In the genomic region with DNA sequence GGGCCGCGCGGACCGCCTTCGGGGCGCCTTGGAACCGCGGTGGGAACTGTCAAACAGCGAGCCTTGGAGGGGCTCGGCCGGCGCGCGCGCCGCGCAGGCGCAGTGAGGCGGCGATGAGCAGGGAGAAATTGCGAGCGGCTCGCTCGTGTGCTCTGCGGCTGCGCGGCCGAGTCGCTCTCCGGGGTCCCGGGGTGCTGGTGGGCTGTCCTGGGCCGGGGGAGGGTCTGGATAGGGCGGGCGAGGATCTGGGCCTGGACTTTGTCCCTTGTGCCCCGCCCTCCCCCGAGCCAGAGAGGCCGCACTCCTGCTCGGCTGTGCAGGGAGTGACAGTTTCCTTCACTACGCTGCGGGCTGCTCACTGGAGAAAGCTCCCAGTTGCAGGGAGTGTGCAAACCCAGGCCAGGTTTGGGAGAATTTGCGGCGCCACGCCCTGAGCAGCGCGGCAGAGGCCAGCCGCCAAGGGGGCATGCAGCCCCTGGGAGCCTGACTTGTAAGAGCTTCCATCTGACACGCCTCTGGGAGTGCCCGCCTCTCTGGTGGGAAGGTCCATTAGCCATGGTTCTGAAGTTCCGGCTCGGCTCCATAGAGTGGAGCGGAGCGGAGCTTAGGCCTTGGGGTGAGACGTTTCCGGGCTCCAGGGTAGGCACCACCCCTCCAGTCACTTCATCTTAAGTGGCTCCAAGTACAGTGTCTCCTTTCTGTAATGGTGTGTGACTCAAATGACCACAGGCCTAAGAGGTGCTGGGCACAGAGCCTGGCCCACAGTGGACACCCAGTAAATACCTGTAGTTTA, we compare ENCODE assay signal across 8 mouse cellular contexts. TPM values are rescaled to one million over a fixed set of nuclear protein-coding genes. Genes with fewer than 3 reads are reported as not detected.
DNase-seq lines count a peak whose midpoint lies in the region; ATAC-seq lines count a peak whose summit lies in the region.

No protein-coding gene starts in this region.

- no peaks in the 10 kb centered on the region for H3K27me3 ChIP-seq in hindbrain, embryonic 12.5 days
- H3K27me3 ChIP-seq in megakaryocyte, embryonic 14.5 days (replicated peaks) = no peaks in the 10 kb centered on the region

- H3K27ac ChIP-seq in hindbrain, embryonic 12.5 days = peak overlapping the region; percentile 90

- no peaks in the 10 kb centered on the region for H3K9me3 ChIP-seq in hindbrain, embryonic 12.5 days (replicated peaks)
- H3K9me3 ChIP-seq in megakaryocyte, embryonic 14.5 days = peaks cover 7% of the 10 kb centered on the region; the same call in 1 of the 2 replicates

- peak; percentile 51 for ATAC-seq in frontal cortex, adult (ENCODE audit: low TSS enrichment)
- ATAC-seq in hindbrain, embryonic 12.5 days (ENCODE audit: low FRiP score) = peak; percentile 83

- no peak for DNase-seq in frontal cortex, postnatal 10 days (ENCODE audit: low spot score in 2 of 2)
- DNase-seq in cerebellum, adult 9-10 months = peak; percentile 65
- peak; percentile 48 to 56 for DNase-seq in frontal cortex, postnatal 14 days (ENCODE audit: low spot score in 2 of 2)
- peak; percentile 57 to 66 for DNase-seq in layer of hippocampus, postnatal 36 days
- DNase-seq in spleen, adult 18-20 months = peak; percentile 35 to 45

- H3K4me2 ChIP-seq in hindbrain, embryonic 12.5 days (replicated peaks) = peak overlapping the region; percentile 99

- peak overlapping the region; percentile 64 for H3K4me3 ChIP-seq in hindbrain, embryonic 12.5 days
- peak overlapping the region; percentile 96 for H3K4me3 ChIP-seq in megakaryocyte, embryonic 14.5 days (replicated peaks)

- H3K4me1 ChIP-seq in hindbrain, embryonic 12.5 days = peaks cover 17% of the 10 kb centered on the region
- H3K4me1 ChIP-seq in megakaryocyte, embryonic 14.5 days = peaks cover 56% of the 10 kb centered on the region

- peak overlapping the region; percentile 88 for H3K9ac ChIP-seq in hindbrain, embryonic 12.5 days

- peaks cover 22% of the 10 kb centered on the region for H3K36me3 ChIP-seq in hindbrain, embryonic 12.5 days
- peaks cover 54% of the 10 kb centered on the region for H3K36me3 ChIP-seq in megakaryocyte, embryonic 14.5 days (replicated peaks; ENCODE audit: low read length)

- WGBS in hindbrain, embryonic 12.5 days = under 1% methylated on average over 53 of the region's 54 CpGs

RNA-seq across cellular contexts. Expression of a gene that starts 0.7 kb away (rescaled TPM):
- polyA plus RNA-seq in hindbrain, embryonic 12.5 days (2016; fragmentation: Nextera tagmentation; extraction: Ambion mirVana) = 46.9 and 50.2 TPM in 2 replicates
- total RNA-seq in layer of hippocampus, postnatal 36 days (2021) = 10 to 100 TPM; 26.8 to 28.6 TPM
- polyA plus RNA-seq in megakaryocyte, embryonic 14.5 days (2012; ENCODE audit: insufficient read depth, low replicate concordance) = 24.4 and 42.0 TPM in 2 replicates

RNA-seq across cellular contexts. Expression of a gene that starts 22.8 kb away (rescaled TPM):
- 23.9 and 26.8 TPM in 2 replicates for polyA plus RNA-seq in hindbrain, embryonic 12.5 days (2016; fragmentation: Nextera tagmentation; extraction: Ambion mirVana)
- 10 to 100 TPM; 42.5 to 46.1 TPM for total RNA-seq in layer of hippocampus, postnatal 36 days (2021)
- 55.0 and 64.0 TPM in 2 replicates for polyA plus RNA-seq in megakaryocyte, embryonic 14.5 days (2012; ENCODE audit: insufficient read depth, low replicate concordance)

RNA-seq across cellular contexts. Expression of a gene that starts 23.1 kb away (rescaled TPM):
- polyA plus RNA-seq in hindbrain, embryonic 12.5 days (2016; fragmentation: Nextera tagmentation; extraction: Ambion mirVana) = 133 and 134 TPM in 2 replicates
- 100 to 1,000 TPM; 166 to 168 TPM for total RNA-seq in layer of hippocampus, postnatal 36 days (2021)
- polyA plus RNA-seq in megakaryocyte, embryonic 14.5 days (2012; ENCODE audit: insufficient read depth, low replicate concordance) = 473 and 551 TPM in 2 replicates

RNA-seq across cellular contexts. Expression of a gene that starts 28.7 kb away (rescaled TPM):
- 29.3 and 30.7 TPM in 2 replicates for polyA plus RNA-seq in hindbrain, embryonic 12.5 days (2016; fragmentation: Nextera tagmentation; extraction: Ambion mirVana)
- total RNA-seq in layer of hippocampus, postnatal 36 days (2021) = 100 to 1,000 TPM; 108 to 121 TPM
- polyA plus RNA-seq in megakaryocyte, embryonic 14.5 days (2012; ENCODE audit: insufficient read depth, low replicate concordance) = 7.8 and 15.0 TPM in 2 replicates

RNA-seq across cellular contexts. Expression of a gene that starts 33.6 kb away (rescaled TPM):
- 113 and 116 TPM in 2 replicates for polyA plus RNA-seq in hindbrain, embryonic 12.5 days (2016; fragmentation: Nextera tagmentation; extraction: Ambion mirVana)
- 100 to 1,000 TPM; 255 to 284 TPM for total RNA-seq in layer of hippocampus, postnatal 36 days (2021)
- polyA plus RNA-seq in megakaryocyte, embryonic 14.5 days (2012; ENCODE audit: insufficient read depth, low replicate concordance) = 45.5 and 81.3 TPM in 2 replicates

Comparison
In these comparisons a context has a peak if more than half of its experiments do, and no peak if none do; other contexts are left out.
1. DNase-seq: peak in cerebellum, adult 9-10 months (single experiment), frontal cortex, postnatal 14 days (2 of 2), layer of hippocampus, postnatal 36 days (2 of 2) and spleen, adult 18-20 months (2 of 2); none in frontal cortex, postnatal 10 days (0 of 2).